Mouse (Mus musculus) E14TG2a.4 (cell line): ENCODE measurements at regions not wholly inside any gene's neighbourhood (a gene's known extent, or its start where the extent isn't known, plus 50 kb on each side); places are given as distances from the start of the nearest gene placed in this dataset.

Experiments
- CTCF ChIP-seq: conservative IDR thresholded peaks from 2 replicates; pipeline ENCODE4 v1.5.1; 2014; ENCODE audit warnings: low read length
- POU5F1 ChIP-seq: IDR thresholded peaks from 2 replicates; pipeline ENCODE4 v1.6.1; 2014; ENCODE audit warnings: low read length, borderline replicate concordance

DNA sequence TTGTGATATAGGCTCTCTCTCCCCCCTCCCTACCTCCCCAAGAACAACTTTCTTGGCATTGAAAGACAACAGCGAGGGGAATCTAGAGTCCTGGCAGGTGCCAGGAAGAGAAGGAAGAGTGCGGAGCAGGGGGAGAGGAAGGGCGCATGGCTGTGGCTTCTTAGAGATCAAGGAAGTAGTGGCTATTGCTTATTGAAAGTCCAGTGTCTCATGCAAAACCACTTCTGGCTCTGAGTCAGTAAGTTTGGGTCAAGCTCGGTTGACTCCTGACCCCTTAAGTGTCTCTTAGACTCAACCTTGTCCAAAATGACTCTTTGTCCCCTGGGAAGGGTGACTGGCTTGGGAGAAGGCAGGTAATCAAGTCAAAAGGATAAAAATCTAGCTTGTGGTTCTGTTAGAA is 131.1 kb downstream of the Drd1 start:
- no peak for TF ChIP-seq CTCF
- TF ChIP-seq POU5F1: no peak
